Mouse (Mus musculus): Measurements from ENCODE around the gene Fam83g.

- no peak for TF ChIP-seq POLR2A (IDR thresholded peaks at IDR 0.05; ENCODE audit: low read depth, low read length)
- TF ChIP-seq CTCF (IDR thresholded peaks at IDR 0.05; ENCODE audit: borderline replicate concordance, insufficient read depth, low read length), result no peak
Measured at GRCm38 (mm10) chr11:61667782-61668181, 16.1 kb upstream of the Fam83g start.

Measured in embryonic fibroblast, embryonic 13.5 days (primary cell).